Mouse (Mus musculus) ES-E14 (cell line): ENCODE data around the gene Ptbp1.

ENCODE experiments used
- CHD2 ChIP-seq: IDR thresholded peaks from 2 replicates; pipeline ENCODE4 v1.6.1; 2014; ENCODE audit warnings: mild to moderate bottlenecking, low read depth, low read length, inconsistent platforms
- HCFC1 ChIP-seq: IDR thresholded peaks from 2 replicates; pipeline ENCODE4 v1.6.1; 2012; ENCODE audit warnings: low read length, inconsistent platforms, borderline replicate concordance; ENCODE audit not compliant: insufficient read depth
- MAFK ChIP-seq: IDR thresholded peaks from 2 replicates; pipeline ENCODE4 v1.6.1; 2014; ENCODE audit warnings: mild to moderate bottlenecking, low read depth, low read length, inconsistent platforms; ENCODE audit not compliant: insufficient read depth
- ZC3H11A ChIP-seq: IDR thresholded peaks from 2 replicates; pipeline ENCODE4 v1.6.1; 2012; ENCODE audit warnings: low read depth, mild to moderate bottlenecking, inconsistent platforms, low read length, borderline replicate concordance
- ZNF384 ChIP-seq: IDR thresholded peaks from 2 replicates; pipeline ENCODE4 v1.6.1; 2012; ENCODE audit warnings: low read depth, low read length, inconsistent platforms

DNA sequence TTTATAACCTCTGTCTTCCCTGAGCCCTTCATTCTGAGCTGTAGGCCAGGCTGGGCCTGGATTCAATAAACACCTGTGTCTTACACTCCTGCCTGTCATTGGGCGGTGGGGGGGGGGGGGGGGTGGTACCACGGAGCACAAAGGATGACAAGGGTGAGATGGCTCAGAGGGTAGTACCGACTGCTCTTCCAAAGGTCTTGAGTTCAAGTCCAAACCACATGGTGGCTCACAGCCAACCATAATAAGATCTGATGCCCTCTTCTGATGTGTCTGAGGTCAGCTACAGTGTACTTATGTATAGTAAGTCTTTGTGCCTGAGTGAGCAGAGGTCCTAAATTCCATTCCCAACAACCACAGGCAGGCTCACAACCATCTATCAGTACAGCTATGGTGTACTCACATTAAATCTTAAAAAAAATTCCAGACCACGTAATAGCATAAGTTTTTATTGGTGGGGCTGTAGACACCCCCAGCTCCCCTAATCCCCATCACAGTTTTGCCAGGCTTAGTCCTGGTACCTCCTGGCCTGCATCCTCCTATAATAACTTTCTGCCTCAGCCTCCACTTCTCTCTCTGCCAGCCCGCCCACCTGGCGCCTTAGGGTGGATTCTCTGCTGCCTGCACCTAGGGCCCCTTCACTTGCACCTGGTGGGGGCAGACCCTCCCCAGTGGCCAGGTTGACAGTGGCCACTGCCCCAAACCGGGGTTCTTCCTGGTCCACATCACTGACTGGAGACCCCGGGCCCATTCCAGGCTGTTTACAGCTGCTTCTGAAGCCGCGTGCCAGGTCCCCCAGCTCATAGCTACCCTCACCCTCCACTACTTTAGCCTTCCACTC is 10.3 kb downstream of the Ptbp1 start:
- TF ChIP-seq ZC3H11A (no peak), CHD2 (no peak; the same call in 1 of the 2 replicates), HCFC1 (no peak), ZNF384 (no peak), MAFK (no peak)
